Mouse (Mus musculus) liver, adult 2 months (tissue): ENCODE data around the gene Krt34. TPM values are rescaled to one million over a fixed set of nuclear protein-coding genes. Genes with fewer than 3 reads are reported as not detected.

Experiments used
- DNase-seq: peaks from one replicate; pipeline ENCODE4 v3.0.0-alpha.2; 2011; ENCODE audit warnings: low read depth, low spot score; ENCODE audit errors: extremely low read depth
- H3K27ac ChIP-seq: fragments of 200-500 bp; replicated peaks from 2 replicates; pipeline ENCODE4 v1.5.1; 2012; ENCODE audit warnings: low read depth, mild to moderate bottlenecking, control low read depth, inconsistent platforms, low read length; ENCODE audit not compliant: insufficient read depth
- H3K27me3 ChIP-seq: fragments of 200-500 bp; 2 replicates; pipeline ENCODE4 v1.6.1; 2012; ENCODE audit warnings: mild to moderate bottlenecking, moderate library complexity, low read length, inconsistent platforms; ENCODE audit not compliant: control insufficient read depth, insufficient read depth
- H3K36me3 ChIP-seq: fragments of 200-500 bp; 2 replicates; pipeline ENCODE4 v1.6.1; 2012; ENCODE audit warnings: low read length, inconsistent platforms; ENCODE audit not compliant: control insufficient read depth, insufficient read depth
- H3K4me1 ChIP-seq: fragments of 200-500 bp; 2 replicates; pipeline ENCODE4 v1.6.1; 2011; ENCODE audit warnings: low read length; ENCODE audit not compliant: control insufficient read depth, insufficient read depth
- H3K4me3 ChIP-seq: fragments of 200-500 bp; 2 replicates; pipeline ENCODE4 v1.5.1; 2011; ENCODE audit warnings: low read depth, mild to moderate bottlenecking, control low read depth, low read length, moderate library complexity; ENCODE audit not compliant: insufficient read depth
- H3K79me2 ChIP-seq: fragments of 200-500 bp; 2 replicates; pipeline ENCODE4 v1.6.1; 2012; ENCODE audit warnings: inconsistent platforms, mild to moderate bottlenecking, low read length, moderate library complexity; ENCODE audit not compliant: control insufficient read depth, insufficient read depth
- H3K9ac ChIP-seq: fragments of 200-500 bp; 2 replicates; pipeline ENCODE4 v1.6.1; 2012; ENCODE audit warnings: low read depth, mild to moderate bottlenecking, control low read depth, inconsistent platforms, low read length
- CTCF ChIP-seq: fragments of 200-500 bp; IDR thresholded peaks from 2 replicates; pipeline ENCODE4 v1.5.1; 2011; ENCODE audit warnings: low read depth, low read length, control low read depth
- POLR2A ChIP-seq: fragments of 200-500 bp; IDR thresholded peaks from 2 replicates; pipeline ENCODE4 v1.6.1; 2011; ENCODE audit warnings: low read length, control low read depth; ENCODE audit not compliant: insufficient read depth; ENCODE audit errors: extremely low read depth
- WGBS: fragments of 180-500 bp; shearing (Covaris S2); methylation state at CpG from one replicate; pipeline ENCODE4 v1.1.7; 2018; 5-methylcytosine and 5-hydroxymethylcytosine counted together
- polyA plus RNA-seq: library from polyadenylated mRNA; depleted of rRNA; stranded (reverse); fragments of >200 nt; gene quantifications from 2 replicates; pipeline ENCODE4 v1.2.3, GENCODE M21; 2012
- total RNA-seq: library from RNA; depleted of rRNA; stranded (reverse); fragments of >200 nt; gene quantifications from 2 replicates; pipeline ENCODE4 v1.2.3, GENCODE M21; 2014

Gene Krt34
- total and polyA plus RNA-seq, 2 experiments, result not detected

DNA sequence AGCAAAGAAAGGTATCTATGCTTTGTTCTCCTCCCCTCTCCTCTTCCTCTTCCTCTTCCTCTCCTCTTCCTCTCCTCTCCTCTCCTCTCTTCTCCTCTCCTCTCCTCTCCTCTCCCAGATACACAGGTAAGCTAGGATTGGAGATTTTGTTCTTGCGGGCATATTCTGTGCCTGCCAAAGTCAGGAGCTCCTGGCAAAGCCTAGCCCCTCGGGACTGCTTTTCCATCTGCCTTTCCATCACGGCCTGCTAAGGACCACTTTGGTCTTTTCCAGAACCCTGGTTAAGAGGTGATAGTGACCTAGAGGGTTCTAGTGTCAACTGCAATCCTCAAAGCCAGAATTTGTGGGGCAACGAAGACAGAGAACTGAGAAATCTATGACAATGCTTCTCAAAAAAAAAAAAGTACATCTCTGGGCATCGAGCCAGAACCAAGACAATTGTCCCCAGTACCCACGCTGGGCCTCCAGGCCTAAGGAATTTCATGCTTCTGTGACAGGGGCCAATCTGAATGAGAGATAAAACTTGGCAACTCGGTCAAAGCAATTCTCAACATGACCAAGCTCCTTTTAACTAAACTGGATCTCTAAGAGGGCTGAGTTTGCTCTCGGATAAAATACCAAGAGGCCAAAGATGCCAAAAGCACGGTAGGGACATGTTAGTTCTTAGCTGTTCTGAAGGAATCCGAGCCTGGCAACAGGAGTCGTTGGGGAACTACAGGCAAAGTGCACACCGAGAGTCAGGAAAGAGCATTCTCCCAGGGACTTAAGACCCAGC, 25.1 kb upstream of the Krt34 start:
- H3K4me1 ChIP-seq, result no peaks in the 10 kb centered on the region
- H3K4me3 ChIP-seq, result no peak overlapping the region
- no peak overlapping the region for H3K27ac ChIP-seq
- TF ChIP-seq CTCF (no peak), POLR2A (no peak)
- H3K9ac ChIP-seq, result no peak overlapping the region
- H3K79me2 ChIP-seq, result no peaks in the 10 kb centered on the region
- H3K27me3 ChIP-seq, result no peaks in the 10 kb centered on the region
- DNase-seq, result no peak
- 71% methylated on average over 12 of the region's 12 CpGs for WGBS
- no peaks in the 10 kb centered on the region for H3K36me3 ChIP-seq

GRCm38 (mm10) chr11:100058875-100059274, 17.5 kb upstream of the Krt34 start:
- Histone ChIP-seq H3K27ac (no peak overlapping the region), H3K4me1 (no peaks in the 10 kb centered on the region), H3K36me3 (no peaks in the 10 kb centered on the region), H3K4me3 (no peak overlapping the region), H3K27me3 (no peaks in the 10 kb centered on the region), H3K9ac (no peak overlapping the region), H3K79me2 (no peaks in the 10 kb centered on the region)
- WGBS, result 78% methylated on average over 8 of the region's 8 CpGs
- TF ChIP-seq CTCF (no peak), POLR2A (no peak)
- DNase-seq, result no peak

- 63% methylated on average over 9 of the region's 9 CpGs for WGBS
- Histone ChIP-seq H3K4me1 (no peaks in the 10 kb centered on the region), H3K79me2 (no peaks in the 10 kb centered on the region), H3K4me3 (no peak overlapping the region), H3K27ac (no peak overlapping the region), H3K27me3 (no peaks in the 10 kb centered on the region; the same call in 1 of the 2 replicates), H3K9ac (no peak overlapping the region), H3K36me3 (no peaks in the 10 kb centered on the region)
- no peak for DNase-seq
- TF ChIP-seq POLR2A (no peak), CTCF (no peak)
These were observed 14.6 kb upstream of the Krt34 start for GRCm38 (mm10) chr11:100055686-100056655.

GRCm38 (mm10) chr11:100050451-100050850, 9.1 kb upstream of the Krt34 start, which contains the start of gene Krt31:
Krt31 (minus strand) TSS chr11:100050551.
- no peak for DNase-seq
- Histone ChIP-seq H3K4me3 (no peak within 1 kb of the TSS), H3K9ac (no peak within 1 kb of the TSS), H3K27ac (no peak within 1 kb of the TSS), H3K27me3 (no peaks in the 10 kb centered on the region; the same call in 1 of the 2 replicates), H3K4me1 (no peaks in the 10 kb centered on the region), H3K36me3 (no peaks in the 10 kb centered on the region), H3K79me2 (no peaks in the 10 kb centered on the region)
- TF ChIP-seq POLR2A, result no peak
- TF ChIP-seq CTCF, result no peak
- 92% methylated on average over 3 of the region's 3 CpGs for WGBS

DNA sequence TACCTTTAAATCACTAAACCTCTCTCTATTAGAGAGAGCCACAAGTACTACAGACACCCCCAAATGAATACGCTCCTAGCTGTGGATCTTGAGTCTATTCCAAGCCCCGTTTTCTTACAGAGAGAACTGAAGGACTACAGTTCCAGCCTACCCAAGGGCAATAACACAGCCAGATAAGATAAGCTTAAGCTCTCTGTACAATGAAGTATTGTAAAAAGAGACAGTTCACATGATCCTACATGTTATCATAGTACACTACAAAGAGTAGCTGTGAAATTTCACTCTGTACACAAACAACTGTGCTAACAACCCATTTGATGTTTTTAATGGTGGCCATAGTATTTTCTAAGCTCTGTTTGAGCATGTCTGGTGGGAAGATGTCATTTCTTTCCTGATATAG, 5.8 kb upstream of the Krt34 start:
- H3K79me2 ChIP-seq, result no peaks in the 10 kb centered on the region
- H3K27me3 ChIP-seq, result 0 out of 2 replicates have a peak, but pooled peaks cover 3% of the 10 kb centered on the region
- WGBS, result 83% methylated on average over 2 of the region's 2 CpGs
- no peaks in the 10 kb centered on the region for H3K36me3 ChIP-seq
- H3K4me1 ChIP-seq, result no peaks in the 10 kb centered on the region
- TF ChIP-seq CTCF (no peak), POLR2A (no peak)
- H3K27ac ChIP-seq, result no peak overlapping the region
- no peak overlapping the region for H3K4me3 ChIP-seq
- DNase-seq, result no peak
- no peak overlapping the region for H3K9ac ChIP-seq
